Mouse (Mus musculus) erythroblast, embryonic 14.5 days (primary cell): ENCODE data around the gene Ctf2. TPM values are rescaled to one million over a fixed set of nuclear protein-coding genes. Genes with fewer than 3 reads are reported as not detected.
A peak's percentile ranks its signal among the peaks of the same experiment; 100 is the strongest.

Source experiments
- H3K27me3 ChIP-seq: 2 replicates; pipeline ENCODE4 v1.6.1; 2012; ENCODE audit warnings: inconsistent platforms; ENCODE audit not compliant: control insufficient read depth
- H3K36me3 ChIP-seq: 2 replicates; pipeline ENCODE4 v1.6.1; 2012; ENCODE audit warnings: mild to moderate bottlenecking, inconsistent platforms; ENCODE audit not compliant: control insufficient read depth
- H3K4me1 ChIP-seq: 2 replicates; pipeline ENCODE4 v1.6.1; 2012; ENCODE audit warnings: inconsistent platforms; ENCODE audit not compliant: control insufficient read depth
- H3K4me3 ChIP-seq: replicated peaks from 2 replicates; pipeline ENCODE3; 2012; ENCODE audit warnings: moderate library complexity, mild to moderate bottlenecking, inconsistent platforms
- H3K9me3 ChIP-seq: 2 replicates; pipeline ENCODE4 v1.6.1; 2012; ENCODE audit warnings: low read length, inconsistent platforms, mixed read lengths; ENCODE audit not compliant: control insufficient read depth
- GATA1 ChIP-seq: IDR thresholded peaks from 2 replicates; pipeline ENCODE4 v1.6.1; 2012; ENCODE audit warnings: low read length, inconsistent platforms, mixed read lengths
- TAL1 ChIP-seq: IDR thresholded peaks from 3 replicates; pipeline ENCODE4 v1.6.1; 2012; ENCODE audit warnings: low read length, inconsistent platforms, mixed read lengths
- polyA plus RNA-seq: library from polyadenylated mRNA; stranded (reverse); fragments of >175 nt; gene quantifications from 2 replicates; pipeline ENCODE4 v1.2.3, GENCODE M21; 2012

The Ctf2 gene
- polyA plus RNA-seq, 1 experiment = 0.02 TPM

- TF ChIP-seq TAL1 = no peak
- TF ChIP-seq GATA1 = no peak
- Histone ChIP-seq H3K4me1 (peaks cover 35% of the 10 kb centered on the region), H3K27me3 (no peaks in the 10 kb centered on the region), H3K4me3 (no peak overlapping the region), H3K9me3 (no peaks in the 10 kb centered on the region; the same call in 1 of the 2 replicates), H3K36me3 (peaks cover 34% of the 10 kb centered on the region)
These were observed 16.2 kb upstream of the Ctf2 start for GRCm38 (mm10) chr7:127748235-127748560.

DNA sequence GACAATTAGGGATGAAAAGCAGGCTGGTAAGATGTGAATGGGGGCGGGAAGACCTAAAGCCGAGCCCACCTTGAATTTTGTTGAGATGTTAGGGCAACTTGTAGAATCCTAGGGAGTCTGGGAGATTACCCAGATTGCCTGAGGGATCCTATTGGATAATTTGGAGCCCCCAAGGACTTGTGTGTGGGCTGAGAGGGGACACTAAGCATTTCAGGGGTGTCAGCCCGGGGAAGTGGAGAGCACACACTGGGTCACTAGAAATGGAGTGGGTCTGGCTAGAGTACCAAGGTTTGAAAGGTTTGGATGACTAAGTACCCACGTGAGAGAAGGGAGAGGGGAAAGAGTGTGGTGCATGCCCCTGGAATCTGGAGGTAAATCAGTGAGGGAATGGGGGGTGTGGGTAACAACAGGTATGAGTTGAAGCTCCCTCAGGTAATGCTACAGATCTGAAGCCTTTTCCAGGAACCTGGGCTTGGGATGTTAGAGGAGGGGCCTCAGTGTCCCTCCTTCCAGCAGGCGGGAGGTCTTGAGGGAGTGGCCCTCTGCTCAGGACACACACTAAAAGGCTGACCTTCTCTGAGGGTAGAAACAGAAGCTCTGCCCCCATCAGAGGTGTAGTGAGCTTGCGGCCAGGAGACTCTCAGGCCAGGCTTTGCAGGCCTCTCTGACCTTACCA, 15.7 kb upstream of the Ctf2 start:
- H3K36me3 ChIP-seq = peaks cover 34% of the 10 kb centered on the region
- peaks cover 35% of the 10 kb centered on the region for H3K4me1 ChIP-seq
- H3K4me3 ChIP-seq = no peak overlapping the region
- no peaks in the 10 kb centered on the region; the same call in 1 of the 2 replicates for H3K9me3 ChIP-seq
- no peak for TF ChIP-seq TAL1
- TF ChIP-seq GATA1 = no peak
- H3K27me3 ChIP-seq = no peaks in the 10 kb centered on the region

- H3K27me3 ChIP-seq = no peaks in the 10 kb centered on the region
- peak overlapping the region; percentile 83 for H3K4me3 ChIP-seq
- no peaks in the 10 kb centered on the region; the same call in 1 of the 2 replicates for H3K9me3 ChIP-seq
- H3K36me3 ChIP-seq = peaks cover 29% of the 10 kb centered on the region
- TF ChIP-seq GATA1 = no peak
- peaks cover 35% of the 10 kb centered on the region for H3K4me1 ChIP-seq
These were observed 14.8 kb upstream of the Ctf2 start for GRCm38 (mm10) chr7:127746494-127747491.

DNA sequence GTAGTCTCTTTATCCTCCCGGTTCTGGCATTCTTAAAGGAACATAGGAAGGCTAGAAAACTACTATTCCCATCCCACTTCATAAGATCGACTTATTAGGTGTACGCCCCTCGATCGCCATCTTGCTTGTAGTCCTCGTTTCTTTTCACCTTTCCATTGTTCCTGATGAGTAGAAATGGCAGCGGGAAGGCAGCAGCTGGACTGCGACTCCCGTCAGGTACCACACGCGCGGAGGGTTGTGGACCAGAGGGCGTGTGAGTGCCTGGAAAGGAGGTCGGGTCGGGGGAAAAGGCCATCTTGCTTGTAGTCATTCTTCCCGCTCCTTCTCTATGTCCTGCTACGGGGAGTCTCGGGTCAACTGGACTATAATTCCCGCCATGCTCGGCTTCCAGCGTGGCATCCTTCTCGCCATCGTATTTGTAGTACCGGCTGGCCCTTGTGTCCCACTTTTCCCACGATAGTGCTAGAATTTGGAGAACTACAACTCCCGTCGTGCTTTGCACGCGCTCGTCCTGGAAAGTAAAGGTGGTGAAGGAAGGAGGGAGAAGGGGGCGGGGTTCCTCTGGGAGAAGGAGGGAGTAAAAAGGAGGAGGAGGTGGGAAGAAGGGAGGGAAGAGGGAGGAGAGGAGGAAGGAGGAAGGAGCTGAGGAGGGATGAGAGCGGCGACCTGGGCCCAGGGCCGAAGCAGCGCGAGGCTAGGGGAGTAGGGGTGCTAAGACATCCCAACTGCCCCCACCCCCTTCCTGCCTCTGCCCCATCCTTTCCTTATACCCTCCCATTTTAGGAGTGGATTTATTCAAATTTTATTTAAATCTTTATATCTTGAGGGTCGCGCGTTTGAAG, 13.9 kb upstream of the Ctf2 start:
- TF ChIP-seq TAL1 (no peak), GATA1 (no peak)
- Histone ChIP-seq H3K36me3 (peaks cover 21% of the 10 kb centered on the region), H3K27me3 (no peaks in the 10 kb centered on the region), H3K4me3 (peak overlapping the region; percentile 83), H3K9me3 (no peaks in the 10 kb centered on the region; the same call in 1 of the 2 replicates), H3K4me1 (peaks cover 35% of the 10 kb centered on the region)

GRCm38 (mm10) chr7:127745251-127745651, 13.3 kb upstream of the Ctf2 start:
- H3K4me1 ChIP-seq = peaks cover 35% of the 10 kb centered on the region
- TF ChIP-seq GATA1 (0 out of 2 replicates have a peak, but pooled peaks have one; percentile 7), TAL1 (no peak)
- H3K36me3 ChIP-seq = peaks cover 16% of the 10 kb centered on the region
- peak overlapping the region; percentile 83 for H3K4me3 ChIP-seq
- no peaks in the 10 kb centered on the region; the same call in 1 of the 2 replicates for H3K9me3 ChIP-seq
- no peaks in the 10 kb centered on the region for H3K27me3 ChIP-seq

DNA sequence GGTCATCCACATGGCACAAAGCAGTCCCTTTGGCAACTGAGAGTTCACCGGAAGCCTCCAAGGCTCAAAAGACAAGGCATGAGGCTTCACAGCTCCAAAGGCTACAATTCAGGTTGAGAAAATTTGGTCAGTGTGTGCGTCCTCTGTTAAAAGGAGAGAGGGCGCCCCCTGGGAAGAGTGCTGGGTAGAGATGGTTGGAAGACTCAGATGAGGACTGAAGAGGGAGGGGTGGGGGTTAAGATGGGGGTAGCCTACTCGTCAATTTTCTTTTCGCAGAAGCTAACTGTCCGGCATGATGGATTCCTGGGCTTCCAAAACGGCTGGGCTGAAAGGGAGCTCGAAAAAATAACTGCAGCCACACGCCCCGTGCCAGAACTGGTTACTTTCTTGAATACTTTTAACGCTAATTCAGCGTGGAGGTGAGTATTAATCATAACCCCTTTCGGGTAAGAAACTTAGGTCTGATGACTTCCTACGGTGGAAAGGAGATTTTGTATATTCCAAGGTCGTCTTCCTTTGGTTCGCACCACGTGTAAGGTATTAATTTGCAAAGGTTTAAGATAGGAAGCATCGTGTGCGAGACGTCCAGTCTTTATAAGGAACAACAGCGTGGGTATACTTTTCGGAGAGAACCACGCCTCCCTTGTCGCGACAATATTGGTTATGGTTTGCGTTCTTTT, 12.5 kb upstream of the Ctf2 start, which contains the start of gene Fbxl19:
Gene Fbxl19 (plus strand): TSS at position 178 of the 680 bp plus-strand sequence.
- no peaks in the 10 kb centered on the region; the same call in 1 of the 2 replicates for H3K9me3 ChIP-seq
- TF ChIP-seq TAL1 (no peak), GATA1 (no peak)
- H3K4me3 ChIP-seq = peak within 1 kb of the TSS; percentile 83
- peaks cover 35% of the 10 kb centered on the region for H3K4me1 ChIP-seq
- H3K27me3 ChIP-seq = no peaks in the 10 kb centered on the region
- H3K36me3 ChIP-seq = peaks cover 8% of the 10 kb centered on the region

DNA sequence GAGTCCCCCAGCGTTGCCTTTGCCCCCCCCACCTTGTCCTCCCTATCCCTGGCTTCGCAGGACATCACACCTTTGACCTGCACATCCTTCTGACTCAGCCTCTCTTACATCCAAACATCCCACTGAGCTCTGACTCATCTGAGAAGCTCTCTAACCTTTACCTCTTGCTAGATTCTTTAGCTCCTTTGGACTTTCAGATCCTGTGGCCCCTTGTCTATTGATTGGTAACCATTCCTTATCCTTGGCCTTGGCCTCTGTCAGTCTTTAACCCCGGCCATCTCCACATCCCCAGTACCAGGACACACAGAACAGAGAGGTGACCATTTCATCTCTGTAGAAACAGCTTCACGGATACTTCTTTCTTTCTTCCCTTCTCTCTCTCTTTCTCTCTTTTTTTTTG, 1.8 kb downstream of the Ctf2 start:
- no peak overlapping the region for H3K4me3 ChIP-seq
- TF ChIP-seq GATA1 (no peak), TAL1 (no peak)
- no peaks in the 10 kb centered on the region for H3K27me3 ChIP-seq
- no peaks in the 10 kb centered on the region for H3K4me1 ChIP-seq
- H3K9me3 ChIP-seq = peaks cover 3% of the 10 kb centered on the region; the same call in 1 of the 2 replicates
- no peaks in the 10 kb centered on the region for H3K36me3 ChIP-seq

GRCm38 (mm10) chr7:127727898-127728297, 4.1 kb downstream of the Ctf2 start:
- no peak overlapping the region for H3K4me3 ChIP-seq
- H3K4me1 ChIP-seq = no peaks in the 10 kb centered on the region
- H3K36me3 ChIP-seq = no peaks in the 10 kb centered on the region
- TF ChIP-seq TAL1 (no peak), GATA1 (no peak)
- H3K9me3 ChIP-seq = peaks cover 3% of the 10 kb centered on the region; the same call in 1 of the 2 replicates
- no peaks in the 10 kb centered on the region; the same call in 1 of the 2 replicates for H3K27me3 ChIP-seq
